Mouse (Mus musculus): ENCODE data around the gene Pik3r3. TPM values are rescaled to one million over a fixed set of nuclear protein-coding genes. Genes with fewer than 3 reads are reported as not detected.

Pik3r3 gene
- polyA plus RNA-seq, 1 experiment from 2014 or later, result 25.6 TPM

GRCm38 (mm10) chr4:116293296-116293695, 71.9 kb downstream of the Pik3r3 start:
- WGBS, result 85% methylated on average over 12 of the region's 12 CpGs
- Histone ChIP-seq H3K36me3 (peaks cover 52% of the 10 kb centered on the region), H3K4me1 (replicated peaks) (no peaks in the 10 kb centered on the region), H3K9me3 (replicated peaks) (no peaks in the 10 kb centered on the region), H3K27me3 (replicated peaks) (no peaks in the 10 kb centered on the region), H3K27ac (ENCODE audit: poor library complexity, severe bottlenecking) (no peak overlapping the region), H3K4me3 (no peak overlapping the region), H3K9ac (no peak overlapping the region), H3K4me2 (no peak overlapping the region)
- ATAC-seq (ENCODE audit: insufficient number of reproducible peaks, low FRiP score), result no peak

GRCm38 (mm10) chr4:116300878-116301355, 79.5 kb downstream of the Pik3r3 start:
- 29% methylated on average over 4 of the region's 4 CpGs for WGBS
- ATAC-seq (ENCODE audit: insufficient number of reproducible peaks, low FRiP score), result 0 out of 2 replicates have a peak, but pooled peaks have one; percentile 33
- no peak overlapping the region for H3K4me3 ChIP-seq
- no peaks in the 10 kb centered on the region for H3K9me3 ChIP-seq (replicated peaks)
- H3K27me3 ChIP-seq (replicated peaks), result no peaks in the 10 kb centered on the region
- H3K36me3 ChIP-seq, result peaks cover 32% of the 10 kb centered on the region
- H3K4me2 ChIP-seq, result no peak overlapping the region; the same call in 1 of the 2 replicates
- peak overlapping the region; percentile 6; the same call in 1 of the 2 replicates for H3K9ac ChIP-seq
- H3K4me1 ChIP-seq (replicated peaks), result peaks cover 18% of the 10 kb centered on the region
- peak overlapping the region; percentile 78 for H3K27ac ChIP-seq (ENCODE audit: poor library complexity, severe bottlenecking)

- 29% methylated on average over 1 of the region's 1 CpGs for WGBS
- Histone ChIP-seq H3K27me3 (replicated peaks) (no peaks in the 10 kb centered on the region), H3K9me3 (replicated peaks) (no peaks in the 10 kb centered on the region), H3K27ac (ENCODE audit: poor library complexity, severe bottlenecking) (no peak overlapping the region), H3K4me3 (no peak overlapping the region), H3K4me1 (replicated peaks) (peaks cover 14% of the 10 kb centered on the region), H3K36me3 (peaks cover 54% of the 10 kb centered on the region), H3K4me2 (no peak overlapping the region), H3K9ac (no peak overlapping the region)
- ATAC-seq (ENCODE audit: insufficient number of reproducible peaks, low FRiP score), result no peak
These were observed 83.1 kb downstream of the Pik3r3 start for GRCm38 (mm10) chr4:116304551-116304950.

GRCm38 (mm10) chr4:116317575-116317974, 96.2 kb downstream of the Pik3r3 start:
- no peak for ATAC-seq (ENCODE audit: insufficient number of reproducible peaks, low FRiP score)
- no peaks in the 10 kb centered on the region; the same call in 1 of the 2 replicates for H3K4me1 ChIP-seq (replicated peaks)
- no peak overlapping the region for H3K9ac ChIP-seq
- H3K9me3 ChIP-seq (replicated peaks), result no peaks in the 10 kb centered on the region
- H3K27ac ChIP-seq (ENCODE audit: poor library complexity, severe bottlenecking), result no peak overlapping the region
- H3K27me3 ChIP-seq (replicated peaks), result no peaks in the 10 kb centered on the region
- no peak overlapping the region for H3K4me2 ChIP-seq
- H3K36me3 ChIP-seq, result peaks cover 90% of the 10 kb centered on the region
- no peak overlapping the region for H3K4me3 ChIP-seq
- 93% methylated on average over 4 of the region's 4 CpGs for WGBS

GRCm38 (mm10) chr4:116322127-116322526, 100.7 kb downstream of the Pik3r3 start:
- Histone ChIP-seq H3K36me3 (peaks cover 71% of the 10 kb centered on the region), H3K4me3 (no peak overlapping the region), H3K4me1 (replicated peaks) (no peaks in the 10 kb centered on the region; the same call in 1 of the 2 replicates), H3K9ac (no peak overlapping the region), H3K27me3 (replicated peaks) (no peaks in the 10 kb centered on the region), H3K27ac (ENCODE audit: poor library complexity, severe bottlenecking) (peak overlapping the region; percentile 38), H3K4me2 (no peak overlapping the region), H3K9me3 (replicated peaks) (no peaks in the 10 kb centered on the region)
- 61% methylated on average over 6 of the region's 6 CpGs for WGBS
- ATAC-seq (ENCODE audit: insufficient number of reproducible peaks, low FRiP score), result 0 out of 2 replicates have a peak, but pooled peaks have one; percentile 36

- 94% methylated on average over 3 of the region's 3 CpGs for WGBS
- no peak for ATAC-seq (ENCODE audit: insufficient number of reproducible peaks, low FRiP score)
- H3K36me3 ChIP-seq, result peaks cover 51% of the 10 kb centered on the region
These were observed 107.8 kb downstream of the Pik3r3 start for GRCm38 (mm10) chr4:116329256-116329655.

GRCm38 (mm10) chr4:116336294-116336693, 114.9 kb downstream of the Pik3r3 start:
- WGBS, result 84% methylated on average over 1 of the region's 1 CpGs
- ATAC-seq (ENCODE audit: insufficient number of reproducible peaks, low FRiP score), result no peak
- Histone ChIP-seq H3K4me1 (replicated peaks) (no peaks in the 10 kb centered on the region), H3K27ac (ENCODE audit: poor library complexity, severe bottlenecking) (no peak overlapping the region), H3K4me2 (no peak overlapping the region), H3K27me3 (replicated peaks) (no peaks in the 10 kb centered on the region), H3K36me3 (peaks cover 3% of the 10 kb centered on the region), H3K9me3 (replicated peaks) (no peaks in the 10 kb centered on the region), H3K4me3 (no peak overlapping the region), H3K9ac (no peak overlapping the region)

More at GRCm38 (mm10) chr4:116329256-116329655, 107.8 kb downstream of the Pik3r3 start:
- no peak overlapping the region for H3K9ac ChIP-seq
- H3K4me1 ChIP-seq (replicated peaks), result no peaks in the 10 kb centered on the region
- no peak overlapping the region for H3K4me2 ChIP-seq
- no peaks in the 10 kb centered on the region for H3K27me3 ChIP-seq (replicated peaks)
- H3K4me3 ChIP-seq, result no peak overlapping the region
- no peak overlapping the region for H3K27ac ChIP-seq (ENCODE audit: poor library complexity, severe bottlenecking)
- peaks cover 5% of the 10 kb centered on the region; the same call in 1 of the 2 replicates for H3K9me3 ChIP-seq (replicated peaks)

- H3K27me3 ChIP-seq (replicated peaks), result no peaks in the 10 kb centered on the region
- no peak for ATAC-seq (ENCODE audit: insufficient number of reproducible peaks, low FRiP score)
- no peak overlapping the region for H3K9ac ChIP-seq
These were observed 120.7 kb downstream of the Pik3r3 start for GRCm38 (mm10) chr4:116342119-116342518.

GRCm38 (mm10) chr4:116352496-116352895, 131.1 kb downstream of the Pik3r3 start:
- H3K36me3 ChIP-seq, result no peaks in the 10 kb centered on the region
- peaks cover 11% of the 10 kb centered on the region for H3K4me1 ChIP-seq (replicated peaks)
- H3K27me3 ChIP-seq (replicated peaks), result no peaks in the 10 kb centered on the region
- no peak overlapping the region for H3K9ac ChIP-seq
- H3K27ac ChIP-seq (ENCODE audit: poor library complexity, severe bottlenecking), result no peak overlapping the region
- H3K4me2 ChIP-seq, result no peak overlapping the region
- no peaks in the 10 kb centered on the region for H3K9me3 ChIP-seq (replicated peaks)
- WGBS, result 77% methylated on average over 3 of the region's 3 CpGs
- H3K4me3 ChIP-seq, result no peak overlapping the region
- no peak for ATAC-seq (ENCODE audit: insufficient number of reproducible peaks, low FRiP score)

More at GRCm38 (mm10) chr4:116342119-116342518, 120.7 kb downstream of the Pik3r3 start:
- Histone ChIP-seq H3K9me3 (replicated peaks) (no peaks in the 10 kb centered on the region), H3K27ac (ENCODE audit: poor library complexity, severe bottlenecking) (no peak overlapping the region), H3K36me3 (no peaks in the 10 kb centered on the region; the same call in 1 of the 2 replicates), H3K4me3 (no peak overlapping the region), H3K4me2 (no peak overlapping the region), H3K4me1 (replicated peaks) (no peaks in the 10 kb centered on the region)

Other genes starting within 250 kb of the Pik3r3 start
- 1.3 and 1.5 TPM in 2 replicates for gene Faah, start 203.7 kb upstream of the Pik3r3 start, polyA plus RNA-seq (2016; fragmentation: Nextera tagmentation; extraction: Ambion mirVana)
- 24.9 and 28.8 TPM in 2 replicates for gene Nsun4, start 167.7 kb upstream of the Pik3r3 start, polyA plus RNA-seq (2016; fragmentation: Nextera tagmentation; extraction: Ambion mirVana)
- gene Uqcrh, start 146.5 kb upstream of the Pik3r3 start, polyA plus RNA-seq (2016; fragmentation: Nextera tagmentation; extraction: Ambion mirVana), result 868 and 885 TPM in 2 replicates
- 60.2 and 63.3 TPM in 2 replicates for gene Lrrc41, start 146.3 kb upstream of the Pik3r3 start, polyA plus RNA-seq (2016; fragmentation: Nextera tagmentation; extraction: Ambion mirVana)
- 25.1 and 25.9 TPM in 2 replicates for gene Rad54l, start 97.9 kb upstream of the Pik3r3 start, polyA plus RNA-seq (2016; fragmentation: Nextera tagmentation; extraction: Ambion mirVana)
- gene Pomgnt1, start 97.8 kb upstream of the Pik3r3 start, polyA plus RNA-seq (2016; fragmentation: Nextera tagmentation; extraction: Ambion mirVana), result 71.5 and 74.8 TPM in 2 replicates
- 2.3 and 2.6 TPM in 2 replicates for gene Lurap1, start 70.3 kb upstream of the Pik3r3 start, polyA plus RNA-seq (2016; fragmentation: Nextera tagmentation; extraction: Ambion mirVana)
- not detected in 2 replicates for gene Tspan1, start 54.0 kb upstream of the Pik3r3 start, polyA plus RNA-seq (2016; fragmentation: Nextera tagmentation; extraction: Ambion mirVana)
- not detected in 2 replicates for gene 1700042G07Rik, start 48.2 kb upstream of the Pik3r3 start, polyA plus RNA-seq (2016; fragmentation: Nextera tagmentation; extraction: Ambion mirVana)
- gene Gm49337, start 48.2 kb upstream of the Pik3r3 start, polyA plus RNA-seq (2016; fragmentation: Nextera tagmentation; extraction: Ambion mirVana), result not detected in 2 replicates
- gene Mast2, start 242.6 kb downstream of the Pik3r3 start, polyA plus RNA-seq (2016; fragmentation: Nextera tagmentation; extraction: Ambion mirVana), result 21.5 and 27.5 TPM in 2 replicates

Data from heart, embryonic 12.5 days (tissue).